Mouse (Mus musculus) brain, adult 2 months (tissue): ENCODE measurements around the gene Dnase1l3.
A peak's percentile ranks its signal among the peaks of the same experiment; 100 is the strongest.

Experiments
- DNase-seq: peaks from one replicate; pipeline ENCODE4 v3.0.0; 2011; ENCODE audit warnings: low read depth, low spot score

The Dnase1l3 gene

GRCm38 (mm10) chr14:7977471-7977870, 16.9 kb downstream of the Dnase1l3 start:
- DNase-seq, result no peak

DNA sequence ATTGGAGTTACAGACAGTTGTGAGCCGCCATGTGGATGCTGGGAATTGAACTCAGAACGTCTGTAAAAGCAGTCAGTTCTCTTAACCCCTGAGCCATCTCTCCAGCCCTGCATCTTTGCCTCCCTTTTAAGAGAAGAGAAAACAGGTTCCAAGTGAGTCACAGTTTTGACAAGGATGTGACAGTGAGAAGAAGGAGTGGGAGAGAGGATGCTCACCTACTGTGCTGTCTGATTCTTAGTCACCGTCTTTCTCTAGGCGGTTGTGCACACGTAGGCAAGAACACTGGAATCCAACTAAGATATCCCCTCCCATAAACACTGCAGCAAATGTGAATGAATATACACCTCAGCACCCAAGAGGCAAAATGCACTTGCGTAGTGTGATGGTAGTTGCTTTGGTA, 19.2 kb downstream of the Dnase1l3 start:
- DNase-seq, result peak; percentile 68

DNA sequence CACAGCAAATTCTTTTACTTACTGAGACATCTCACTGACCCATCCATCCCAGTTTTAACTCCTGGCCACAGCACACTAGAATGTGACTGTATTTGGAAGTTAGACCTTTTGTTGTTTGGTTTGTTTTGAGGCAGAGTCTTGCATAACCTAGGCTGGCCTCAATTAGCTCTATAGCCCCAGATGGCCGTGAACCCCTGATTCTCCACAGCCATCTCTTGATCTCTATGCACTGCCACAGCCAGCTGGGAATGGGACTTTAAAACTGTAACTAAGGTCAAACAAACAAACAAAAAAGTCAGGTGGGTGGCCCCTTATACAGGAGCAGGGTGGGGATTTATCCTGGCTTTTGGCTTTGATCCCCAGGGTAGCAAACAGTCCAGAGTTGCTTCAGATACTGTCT, 19.7 kb downstream of the Dnase1l3 start:
- DNase-seq, result no peak

DNA sequence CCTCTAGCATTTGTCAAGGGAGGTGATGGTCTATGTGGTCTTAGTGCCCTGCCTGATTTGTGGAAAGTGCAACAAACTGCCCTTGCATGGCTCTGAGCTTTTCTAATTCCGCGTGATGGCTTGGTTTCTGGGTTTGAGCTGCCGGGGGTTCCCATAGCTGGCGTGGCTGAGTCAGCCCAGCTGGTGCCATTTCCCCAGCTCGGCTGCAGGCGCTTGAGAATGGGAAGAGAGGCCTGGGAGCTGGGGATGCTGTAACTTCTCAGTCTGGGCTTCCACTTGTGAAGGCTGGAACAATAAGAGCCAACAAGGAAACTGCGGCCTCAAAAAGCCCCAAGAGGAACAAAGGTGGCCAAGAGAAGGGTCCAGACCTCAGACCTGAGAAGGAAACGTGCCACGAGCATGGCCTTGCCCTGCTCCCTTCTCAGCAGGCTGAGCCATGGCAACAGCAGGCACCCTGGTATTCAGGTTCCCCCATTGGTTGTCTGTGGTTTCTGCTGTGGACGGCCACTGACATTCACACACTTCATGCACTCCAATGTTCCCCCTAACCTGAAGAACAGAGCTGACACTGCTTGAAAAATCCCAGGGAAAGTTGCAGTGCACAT, 22.4 kb downstream of the Dnase1l3 start:
- DNase-seq, result peak; percentile 21

DNA sequence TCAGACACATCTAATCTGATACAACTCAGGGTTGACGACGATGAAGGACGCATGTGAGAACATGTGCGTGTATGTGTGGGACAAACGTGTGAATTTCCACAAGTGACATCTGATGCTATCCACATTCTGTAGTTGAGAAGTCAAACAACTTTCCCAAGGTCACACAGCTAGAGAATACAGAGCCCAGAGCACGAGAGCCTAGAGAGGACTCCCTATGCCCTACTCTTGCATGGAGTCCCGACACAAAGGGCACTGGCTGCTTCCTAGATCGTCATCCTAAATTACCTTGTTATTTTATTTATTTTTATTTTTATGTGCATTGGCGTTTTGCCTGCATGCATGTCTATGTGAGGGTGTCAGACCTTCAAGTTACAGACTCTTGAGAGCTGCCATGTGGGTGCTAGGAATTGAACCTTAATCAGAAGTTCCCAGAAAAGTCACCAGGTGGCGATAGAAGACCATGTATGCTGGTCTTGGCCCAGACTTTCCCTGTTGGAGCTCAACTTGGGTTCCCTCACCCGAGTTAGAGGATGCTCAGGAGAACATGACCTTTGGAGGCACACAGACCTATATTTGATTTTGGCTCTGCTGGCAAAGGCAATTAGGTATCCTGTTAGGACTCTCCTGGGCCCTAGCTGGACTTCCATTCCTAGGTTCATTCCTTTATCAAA, 30.0 kb downstream of the Dnase1l3 start:
- peak; percentile 89 for DNase-seq

DNA sequence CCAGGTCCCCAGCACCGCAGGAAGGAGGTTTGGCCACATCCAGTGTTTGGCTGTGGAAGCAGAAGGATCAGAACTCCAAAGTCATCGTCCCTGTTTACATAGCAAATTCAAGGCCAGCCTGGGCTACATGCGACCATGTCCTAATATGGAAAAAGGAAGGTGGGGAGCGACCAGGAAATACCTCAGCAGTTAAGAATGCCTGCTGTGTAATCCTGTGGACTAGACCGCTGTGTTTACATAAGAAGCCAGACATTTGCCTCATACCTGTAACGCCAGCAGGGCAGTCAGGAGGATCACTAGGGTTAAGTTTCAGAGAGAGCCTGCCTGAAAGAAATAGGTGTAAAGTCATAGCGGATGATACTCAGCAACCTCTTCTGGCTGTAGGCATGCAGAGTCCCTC, 31.2 kb downstream of the Dnase1l3 start:
- DNase-seq, result no peak

- DNase-seq, result no peak
Measured at GRCm38 (mm10) chr14:7962626-7963025, 31.7 kb downstream of the Dnase1l3 start.

DNA sequence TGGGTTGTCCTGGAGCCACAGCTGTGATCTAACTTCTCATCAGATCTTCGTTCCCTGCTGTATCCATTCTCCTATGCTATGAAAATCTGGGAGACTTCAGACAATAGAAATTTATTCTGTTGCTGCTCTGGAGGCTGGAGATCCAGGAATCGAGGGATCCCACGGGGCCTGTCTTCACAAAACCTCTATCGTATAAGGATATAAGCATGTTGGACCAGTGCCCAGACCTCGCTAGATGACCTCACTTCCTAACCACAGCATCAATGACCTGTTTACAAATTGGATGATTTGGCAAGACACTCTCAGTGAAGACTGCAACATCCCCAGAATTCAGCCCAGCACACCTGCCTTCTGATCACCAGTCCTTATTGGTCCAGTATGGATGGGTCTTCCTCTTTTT, 32.7 kb downstream of the Dnase1l3 start:
- DNase-seq, result no peak

DNA sequence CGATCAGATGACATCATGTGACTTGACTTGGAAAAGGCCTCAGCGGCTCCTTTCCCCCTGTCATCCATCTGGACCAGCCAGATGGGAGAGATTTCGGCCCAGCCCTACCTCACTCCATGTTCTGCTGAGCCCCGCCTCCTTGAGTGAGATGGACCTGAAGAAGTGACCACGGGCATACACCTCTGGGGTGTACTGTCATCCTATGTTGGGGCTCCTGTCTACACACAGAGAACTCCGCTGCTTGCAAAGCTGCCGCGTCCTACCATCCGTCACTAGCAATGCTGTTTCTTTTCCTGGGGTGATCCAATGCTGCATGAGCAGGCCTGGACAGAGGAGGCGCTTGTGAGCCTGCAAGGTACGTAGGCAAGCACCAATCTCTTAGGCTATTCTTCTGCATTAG, 33.8 kb downstream of the Dnase1l3 start:
- DNase-seq, result peak; percentile 78

DNA sequence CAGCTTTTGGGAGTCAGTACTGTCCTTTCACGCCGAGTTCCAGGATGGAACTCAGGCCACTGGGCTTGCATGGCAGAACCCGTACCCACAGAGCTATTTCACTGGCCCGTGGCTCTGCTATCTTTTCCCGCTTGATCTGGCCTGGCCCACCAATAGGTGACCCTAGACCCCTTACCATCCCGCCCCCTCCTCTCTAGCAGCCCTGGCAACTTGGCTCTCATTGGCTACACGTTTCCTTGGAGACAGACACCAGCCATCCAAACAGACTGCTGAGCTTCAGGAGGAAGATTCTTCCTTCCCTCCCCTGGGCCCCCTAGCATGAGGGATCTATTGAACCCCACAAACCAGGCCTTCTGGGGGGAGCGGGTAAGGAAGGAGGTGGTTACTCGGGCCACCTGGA, 37.3 kb downstream of the Dnase1l3 start, which contains the start of gene Gm45521:
Gm45521 (plus strand) TSS at position 240 of the 400 bp plus-strand sequence.
- no peak for DNase-seq

DNA sequence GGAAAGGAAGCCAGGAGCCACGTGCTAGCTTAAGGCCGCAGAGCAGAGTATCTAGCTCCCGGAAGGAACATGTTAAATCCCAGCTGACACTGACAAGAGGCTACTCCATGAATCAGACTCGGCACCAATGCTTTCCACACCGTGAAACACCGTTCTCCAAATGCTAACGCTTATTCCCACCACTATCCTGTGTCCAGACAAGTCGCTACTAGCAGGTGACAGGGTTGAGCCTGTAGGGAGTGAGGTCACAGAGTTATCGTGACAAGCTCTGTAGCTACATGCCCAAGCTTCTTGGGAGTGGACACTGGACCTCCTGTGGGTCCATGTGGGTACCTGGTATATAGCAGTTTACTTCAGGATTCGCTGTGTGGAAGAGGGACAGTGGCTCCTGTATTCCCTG, 37.9 kb downstream of the Dnase1l3 start:
- no peak for DNase-seq

GRCm38 (mm10) chr14:7954071-7954471, 40.3 kb downstream of the Dnase1l3 start:
- no peak for DNase-seq

DNA sequence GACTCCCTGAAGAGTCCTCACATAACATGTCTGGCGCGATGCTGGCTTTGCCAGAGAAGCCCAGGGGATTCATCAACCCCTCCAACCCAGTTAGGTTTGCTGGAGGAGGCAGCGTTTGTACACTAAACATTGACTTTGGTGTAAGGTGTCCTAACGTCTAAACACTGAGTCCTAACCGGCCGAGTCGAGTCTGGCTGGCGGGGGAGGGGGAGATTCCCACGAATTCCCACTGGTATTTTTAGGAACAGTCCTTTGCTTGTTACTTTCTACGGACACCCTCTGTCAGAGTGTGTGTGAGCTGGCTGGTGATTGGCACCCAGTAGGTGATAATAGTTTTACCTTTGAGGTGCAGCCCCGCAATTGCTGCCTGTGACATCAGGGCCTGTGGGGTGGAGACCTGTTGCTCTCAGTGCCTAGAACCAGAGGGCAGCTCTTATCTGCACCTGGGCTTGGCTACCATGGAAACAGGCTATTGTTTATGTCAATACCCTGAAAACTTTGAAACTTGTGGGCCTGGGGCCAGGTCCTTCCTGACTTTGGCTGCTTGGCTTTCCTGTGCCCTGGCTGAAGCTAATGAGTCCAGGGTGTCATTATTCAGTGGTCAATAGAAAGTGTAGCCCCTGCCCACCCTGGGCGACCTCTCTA, 41.6 kb downstream of the Dnase1l3 start:
- DNase-seq, result no peak

DNA sequence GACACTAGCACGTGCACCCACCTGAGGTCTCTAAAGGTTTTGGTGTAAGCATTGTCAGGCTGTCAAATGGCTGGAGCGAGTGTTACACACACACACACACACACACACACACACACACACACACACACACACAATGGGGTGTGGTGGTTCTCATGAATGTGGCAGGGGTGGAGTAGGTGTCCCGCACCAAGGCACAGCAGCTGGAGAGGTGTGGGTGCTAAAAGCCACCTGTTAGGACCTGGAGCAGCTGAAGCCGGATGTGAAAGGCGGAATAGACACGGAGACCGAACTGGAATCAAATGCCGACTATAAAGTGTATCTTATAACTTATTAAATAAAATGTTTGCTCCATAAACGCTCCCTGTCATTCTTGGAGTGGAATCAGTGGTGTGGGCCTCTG, 43.1 kb downstream of the Dnase1l3 start:
- DNase-seq, result no peak

DNA sequence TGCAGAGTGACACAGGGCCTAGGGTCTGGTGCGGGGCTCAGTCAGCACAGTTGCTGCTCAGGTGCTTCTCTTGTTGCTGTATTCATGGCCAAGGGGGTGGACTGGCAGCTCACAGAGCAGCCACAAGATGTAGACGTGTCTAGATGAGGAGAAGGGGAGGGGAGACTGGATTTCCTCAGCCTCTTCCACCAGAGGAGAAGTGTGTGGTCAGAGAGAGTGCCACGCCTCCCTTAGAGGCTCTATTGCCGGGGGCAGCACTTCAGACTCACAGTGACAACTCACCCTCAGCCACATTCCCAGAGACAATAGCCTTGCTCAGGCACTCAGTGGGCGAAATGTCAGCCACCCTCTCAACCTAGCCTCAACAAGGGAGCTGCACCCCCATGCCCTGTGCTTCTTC, 49.1 kb downstream of the Dnase1l3 start:
- DNase-seq, result no peak

- peak; percentile 76 for DNase-seq
Measured at GRCm38 (mm10) chr14:7944349-7945039, 49.9 kb downstream of the Dnase1l3 start.

GRCm38 (mm10) chr14:7943801-7944135, 50.6 kb downstream of the Dnase1l3 start:
- DNase-seq, result no peak

DNA sequence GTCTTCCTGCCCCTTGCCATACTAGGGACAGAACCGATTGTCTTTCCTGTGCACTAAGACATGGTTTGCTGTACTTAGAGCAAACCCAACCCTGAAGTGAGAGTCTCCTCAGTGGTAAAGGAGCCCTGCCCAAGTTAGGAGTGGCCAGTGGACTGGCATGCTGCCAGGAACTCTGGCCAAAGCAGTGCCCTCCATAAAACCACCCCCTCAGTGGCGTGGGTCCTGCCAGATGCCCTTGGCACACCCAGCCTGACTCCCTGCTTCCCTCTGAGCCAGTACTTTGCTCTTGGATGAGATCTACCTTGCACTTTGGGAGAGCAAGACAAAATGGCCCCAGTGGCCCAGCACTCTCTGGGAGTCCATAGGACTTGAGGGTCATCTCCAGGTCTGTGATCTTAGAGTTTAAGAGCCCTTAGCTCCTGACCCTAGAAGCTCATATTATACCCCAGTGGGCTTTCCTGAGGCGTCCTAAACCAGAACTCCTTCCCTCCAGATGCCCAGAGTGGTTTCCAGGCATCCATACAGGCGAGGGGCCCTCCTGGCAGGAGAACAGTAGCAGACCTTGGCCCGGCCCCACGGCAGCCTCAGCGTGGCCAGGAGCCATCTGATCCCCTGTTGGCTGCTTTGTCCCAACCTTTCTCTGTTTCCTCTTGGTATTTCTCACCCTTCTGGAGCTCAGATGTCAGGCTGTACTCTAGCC, 51.1 kb downstream of the Dnase1l3 start:
- DNase-seq, result peak; percentile 38

GRCm38 (mm10) chr14:7941413-7941812, 53.0 kb downstream of the Dnase1l3 start:
- DNase-seq, result no peak

GRCm38 (mm10) chr14:7938809-7939784, 55.3 kb downstream of the Dnase1l3 start:
- DNase-seq, result peak; percentile 53
